Mouse (Mus musculus): ENCODE data around the gene Kif1a. TPM values are rescaled to one million over a fixed set of nuclear protein-coding genes. Genes with fewer than 3 reads are reported as not detected.
A peak's percentile ranks its signal among the peaks of the same experiment; 100 is the strongest.

Kif1a gene
- polyA plus RNA-seq, 1 experiment from 2014 or later, result 182 TPM

DNA sequence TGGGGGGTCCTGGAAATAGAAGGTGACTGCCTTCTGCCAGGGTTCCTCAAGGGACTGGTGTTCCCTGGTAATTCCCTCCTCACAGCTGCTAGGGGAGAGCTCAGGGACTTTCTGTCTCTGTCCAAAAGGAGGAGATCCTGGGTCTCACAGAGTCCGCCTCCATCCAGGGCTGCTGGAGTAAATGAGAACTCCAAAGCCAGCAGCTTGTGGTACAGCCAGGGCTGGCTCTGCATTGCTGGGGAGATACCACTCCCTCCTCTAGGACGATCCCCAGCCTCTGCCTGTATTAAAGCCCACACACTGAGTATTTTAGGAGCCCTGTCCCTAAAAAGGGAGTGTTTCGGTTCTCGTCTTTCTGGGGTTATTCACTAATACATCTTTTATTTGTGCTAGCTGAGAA, 81.1 kb downstream of the Kif1a start:
- no peak overlapping the region for H3K4me2 ChIP-seq (ENCODE audit: low read length)
- H3K4me3 ChIP-seq (ENCODE audit: low read depth, low read length), result no peak overlapping the region
- H3K36me3 ChIP-seq (ENCODE audit: control insufficient read depth, insufficient read depth, low read length), result peaks cover 94% of the 10 kb centered on the region
- 81% methylated on average over 4 of the region's 4 CpGs for WGBS
- H3K27me3 ChIP-seq (replicated peaks; ENCODE audit: control insufficient read depth, insufficient read depth, low read length), result no peaks in the 10 kb centered on the region
- no peak overlapping the region for H3K27ac ChIP-seq (ENCODE audit: low read depth, low read length)
- no peak overlapping the region for H3K9ac ChIP-seq (ENCODE audit: low read length)
- ATAC-seq, result no peak
- no peaks in the 10 kb centered on the region for H3K9me3 ChIP-seq (replicated peaks; ENCODE audit: control insufficient read depth, low read length)
- H3K4me1 ChIP-seq (ENCODE audit: control insufficient read depth, insufficient read depth, low read length), result no peaks in the 10 kb centered on the region
- DNase-seq (ENCODE audit: low spot score), result no peak

DNA sequence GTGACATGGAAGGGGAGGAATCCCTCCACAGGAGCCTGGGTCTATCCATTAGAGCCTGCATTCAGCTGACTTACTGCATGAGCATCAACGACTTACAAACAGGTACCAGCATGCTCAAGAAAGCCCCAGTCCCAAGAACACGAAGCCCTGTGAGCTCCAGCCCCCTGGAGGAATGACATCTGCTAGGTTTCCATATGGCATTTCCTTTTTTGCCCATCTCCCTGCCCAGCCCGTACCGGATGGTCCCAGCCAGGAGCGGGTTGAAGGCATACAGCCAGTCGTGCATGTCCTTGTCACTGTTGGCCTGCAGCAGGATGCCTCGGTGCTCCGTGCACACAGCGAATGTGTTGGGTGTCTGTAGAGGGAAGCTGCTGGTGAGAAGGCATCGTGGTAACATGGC, 83.0 kb downstream of the Kif1a start:
- H3K9ac ChIP-seq (ENCODE audit: low read length), result no peak overlapping the region
- peaks cover 78% of the 10 kb centered on the region for H3K36me3 ChIP-seq (ENCODE audit: control insufficient read depth, insufficient read depth, low read length)
- no peak overlapping the region for H3K4me2 ChIP-seq (ENCODE audit: low read length)
- no peak overlapping the region for H3K4me3 ChIP-seq (ENCODE audit: low read depth, low read length)
- H3K27ac ChIP-seq (ENCODE audit: low read depth, low read length), result no peak overlapping the region
- H3K27me3 ChIP-seq (replicated peaks; ENCODE audit: control insufficient read depth, insufficient read depth, low read length), result no peaks in the 10 kb centered on the region
- DNase-seq (ENCODE audit: low spot score) (no peak), ATAC-seq (no peak)
- 93% methylated on average over 10 of the region's 10 CpGs for WGBS
- no peaks in the 10 kb centered on the region for H3K4me1 ChIP-seq (ENCODE audit: control insufficient read depth, insufficient read depth, low read length)
- no peaks in the 10 kb centered on the region for H3K9me3 ChIP-seq (replicated peaks; ENCODE audit: control insufficient read depth, low read length)

DNA sequence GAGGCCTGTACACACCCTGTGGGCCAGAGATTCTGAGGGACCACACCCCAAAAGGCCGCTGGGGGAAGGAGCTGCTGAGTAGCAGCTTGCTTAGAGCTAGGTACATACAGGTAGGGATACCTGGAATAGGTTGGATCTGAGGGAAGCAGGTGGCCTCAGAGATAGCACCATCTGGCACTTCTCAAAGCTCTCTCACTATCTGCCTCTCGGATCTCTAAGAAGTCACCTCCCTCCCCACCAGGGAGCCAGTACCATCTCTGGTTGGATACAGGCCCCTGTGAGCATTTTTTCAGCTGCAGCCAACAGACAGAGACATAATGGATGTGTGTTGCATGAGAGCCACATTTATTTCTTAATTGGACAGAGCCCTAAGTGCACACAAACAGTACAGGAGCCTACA, 86.6 kb downstream of the Kif1a start:
- Histone ChIP-seq H3K27ac (ENCODE audit: low read depth, low read length) (no peak overlapping the region), H3K36me3 (ENCODE audit: control insufficient read depth, insufficient read depth, low read length) (peaks cover 42% of the 10 kb centered on the region), H3K9me3 (replicated peaks; ENCODE audit: control insufficient read depth, low read length) (no peaks in the 10 kb centered on the region)

DNA sequence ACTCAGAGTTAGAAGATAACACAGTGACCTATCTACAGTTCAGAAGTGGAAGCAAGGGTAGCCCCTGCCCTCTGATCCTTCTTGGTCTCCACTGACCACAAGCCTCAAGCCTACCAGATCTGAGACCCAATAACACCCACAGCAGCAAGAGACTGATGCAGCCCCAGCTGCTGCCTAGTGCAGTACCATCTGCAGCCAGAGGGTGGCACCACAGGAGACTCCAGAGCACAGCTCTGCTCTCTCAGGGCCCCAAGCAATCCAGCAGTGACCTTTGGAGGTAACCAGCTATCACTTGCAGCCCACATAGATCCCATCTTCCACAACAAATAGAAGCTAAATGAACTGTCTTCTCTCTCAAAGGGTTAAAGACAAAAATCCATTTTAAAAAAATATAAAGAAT, 87.3 kb downstream of the Kif1a start:
- Histone ChIP-seq H3K36me3 (ENCODE audit: control insufficient read depth, insufficient read depth, low read length) (peaks cover 36% of the 10 kb centered on the region), H3K9me3 (replicated peaks; ENCODE audit: control insufficient read depth, low read length) (no peaks in the 10 kb centered on the region), H3K4me1 (ENCODE audit: control insufficient read depth, insufficient read depth, low read length) (no peaks in the 10 kb centered on the region), H3K27me3 (replicated peaks; ENCODE audit: control insufficient read depth, insufficient read depth, low read length) (no peaks in the 10 kb centered on the region), H3K4me3 (ENCODE audit: low read depth, low read length) (no peak overlapping the region), H3K4me2 (ENCODE audit: low read length) (no peak overlapping the region), H3K9ac (ENCODE audit: low read length) (no peak overlapping the region), H3K27ac (ENCODE audit: low read depth, low read length) (no peak overlapping the region)
- DNase-seq (ENCODE audit: low spot score) (peak; percentile 66), ATAC-seq (peak; percentile 54)

More for the DNA sequence above, 86.6 kb downstream of the Kif1a start:
- WGBS, result 71% methylated on average over 2 of the region's 2 CpGs
- Histone ChIP-seq H3K9ac (ENCODE audit: low read length) (no peak overlapping the region), H3K4me1 (ENCODE audit: control insufficient read depth, insufficient read depth, low read length) (no peaks in the 10 kb centered on the region), H3K4me3 (ENCODE audit: low read depth, low read length) (no peak overlapping the region), H3K27me3 (replicated peaks; ENCODE audit: control insufficient read depth, insufficient read depth, low read length) (no peaks in the 10 kb centered on the region), H3K4me2 (ENCODE audit: low read length) (no peak overlapping the region)
- ATAC-seq (no peak), DNase-seq (ENCODE audit: low spot score) (no peak)

DNA sequence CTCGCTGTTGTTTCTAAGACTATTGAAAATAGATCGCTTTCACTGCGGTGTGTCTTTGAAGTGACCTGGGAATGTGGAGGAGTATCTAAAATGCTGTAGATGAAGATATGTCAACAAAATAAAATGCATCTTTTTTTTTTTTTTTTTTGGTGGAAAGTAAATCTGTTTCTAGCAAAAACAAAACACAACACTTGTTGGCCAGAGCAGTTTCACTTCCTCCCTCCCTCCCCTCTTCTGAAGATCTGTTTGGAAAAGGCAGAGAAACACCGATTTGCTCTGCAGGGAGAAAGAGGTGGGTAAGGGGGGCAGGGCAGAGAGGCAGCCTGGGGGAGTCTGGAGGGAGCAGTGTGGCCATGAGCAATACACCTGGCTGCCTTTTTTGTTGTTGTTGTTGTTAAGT, 88.4 kb downstream of the Kif1a start:
- WGBS, result 82% methylated on average over 4 of the region's 4 CpGs
- H3K4me2 ChIP-seq (ENCODE audit: low read length), result no peak overlapping the region
- ATAC-seq, result no peak

DNA sequence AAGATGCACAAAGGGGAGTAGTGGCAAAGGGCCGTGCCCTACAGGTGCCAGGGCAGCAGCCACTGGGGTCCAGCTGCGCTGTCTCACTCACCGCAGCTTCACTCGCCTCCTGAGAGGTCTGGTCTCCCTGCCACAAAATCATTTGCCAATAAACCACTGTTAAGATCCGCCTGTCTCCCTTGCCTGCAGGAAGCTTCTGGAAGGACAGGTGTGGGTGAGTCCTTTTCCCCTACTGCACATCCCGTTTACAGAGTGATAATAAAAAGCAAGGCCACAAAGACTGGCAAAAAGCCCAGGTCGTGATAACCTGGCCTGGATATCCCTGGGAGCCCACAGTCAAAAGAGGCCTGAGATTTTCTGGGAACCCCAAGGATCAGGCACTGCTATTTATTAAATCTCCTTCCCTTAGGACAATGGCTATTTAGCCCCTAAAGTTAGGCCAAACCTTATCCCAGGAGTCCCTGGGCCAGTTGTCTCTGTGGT, 89.6 kb downstream of the Kif1a start:
- H3K9me3 ChIP-seq (replicated peaks; ENCODE audit: control insufficient read depth, low read length), result no peaks in the 10 kb centered on the region
- peaks cover 13% of the 10 kb centered on the region for H3K36me3 ChIP-seq (ENCODE audit: control insufficient read depth, insufficient read depth, low read length)
- ATAC-seq, result no peak
- WGBS, result 81% methylated on average over 7 of the region's 7 CpGs
- no peak overlapping the region for H3K27ac ChIP-seq (ENCODE audit: low read depth, low read length)
- no peaks in the 10 kb centered on the region for H3K27me3 ChIP-seq (replicated peaks; ENCODE audit: control insufficient read depth, insufficient read depth, low read length)
- DNase-seq (ENCODE audit: low spot score), result no peak
- H3K9ac ChIP-seq (ENCODE audit: low read length), result no peak overlapping the region
- H3K4me3 ChIP-seq (ENCODE audit: low read depth, low read length), result no peak overlapping the region
- no peak overlapping the region for H3K4me2 ChIP-seq (ENCODE audit: low read length)
- H3K4me1 ChIP-seq (ENCODE audit: control insufficient read depth, insufficient read depth, low read length), result no peaks in the 10 kb centered on the region

More for the DNA sequence above, 88.4 kb downstream of the Kif1a start:
- no peak overlapping the region for H3K27ac ChIP-seq (ENCODE audit: low read depth, low read length)
- DNase-seq (ENCODE audit: low spot score), result no peak
- H3K36me3 ChIP-seq (ENCODE audit: control insufficient read depth, insufficient read depth, low read length), result peaks cover 25% of the 10 kb centered on the region
- H3K9ac ChIP-seq (ENCODE audit: low read length), result no peak overlapping the region
- no peaks in the 10 kb centered on the region for H3K27me3 ChIP-seq (replicated peaks; ENCODE audit: control insufficient read depth, insufficient read depth, low read length)
- H3K4me3 ChIP-seq (ENCODE audit: low read depth, low read length), result no peak overlapping the region
- H3K9me3 ChIP-seq (replicated peaks; ENCODE audit: control insufficient read depth, low read length), result no peaks in the 10 kb centered on the region
- H3K4me1 ChIP-seq (ENCODE audit: control insufficient read depth, insufficient read depth, low read length), result no peaks in the 10 kb centered on the region

DNA sequence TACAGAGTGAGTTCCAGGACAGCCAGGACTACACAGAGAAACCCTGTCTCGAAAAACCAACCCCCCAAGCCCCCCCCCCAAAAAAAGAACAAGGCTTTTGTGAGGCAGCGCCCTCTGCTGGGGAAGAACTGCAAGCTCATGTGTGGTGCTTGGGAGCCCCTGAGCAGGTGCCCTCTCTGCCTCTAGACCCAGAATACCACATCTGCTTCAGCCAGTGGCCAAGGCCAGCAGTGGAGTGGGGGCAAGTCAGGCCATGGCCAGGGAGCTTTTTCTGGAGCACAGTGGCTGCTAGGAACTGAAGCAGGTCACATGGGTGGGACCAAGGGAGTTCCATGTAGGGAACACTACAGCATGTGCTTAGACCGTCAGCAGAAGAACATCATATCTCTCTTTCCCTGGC, 91.0 kb downstream of the Kif1a start:
- H3K27me3 ChIP-seq (replicated peaks; ENCODE audit: control insufficient read depth, insufficient read depth, low read length), result no peaks in the 10 kb centered on the region
- no peak for ATAC-seq

DNA sequence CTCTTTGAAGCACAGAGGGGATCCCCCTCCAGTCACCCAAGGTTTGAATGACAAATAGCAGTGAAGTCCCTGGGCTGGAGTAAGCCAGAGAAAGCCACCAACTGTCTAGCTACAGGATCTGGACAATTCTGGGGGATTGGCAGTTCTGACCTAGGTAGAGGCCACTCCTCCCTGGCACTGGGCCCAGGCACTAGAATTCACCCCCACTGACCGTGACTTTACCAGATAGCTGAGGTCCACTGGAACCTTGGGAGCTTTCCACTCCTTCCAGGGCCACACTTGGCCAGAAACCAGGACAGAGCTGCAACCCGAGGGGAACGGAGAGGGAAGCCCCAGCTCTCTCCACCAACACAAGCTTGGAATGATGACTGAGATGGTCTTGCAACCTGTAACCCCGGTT, 92.6 kb downstream of the Kif1a start:
- H3K27me3 ChIP-seq (replicated peaks; ENCODE audit: control insufficient read depth, insufficient read depth, low read length), result no peaks in the 10 kb centered on the region
- ATAC-seq, result no peak
- H3K4me1 ChIP-seq (ENCODE audit: control insufficient read depth, insufficient read depth, low read length), result no peaks in the 10 kb centered on the region
- no peak overlapping the region for H3K4me2 ChIP-seq (ENCODE audit: low read length)
- H3K9me3 ChIP-seq (replicated peaks; ENCODE audit: control insufficient read depth, low read length), result no peaks in the 10 kb centered on the region
- WGBS, result 71% methylated on average over 4 of the region's 4 CpGs
- H3K4me3 ChIP-seq (ENCODE audit: low read depth, low read length), result no peak overlapping the region
- DNase-seq (ENCODE audit: low spot score), result no peak
- no peak overlapping the region for H3K27ac ChIP-seq (ENCODE audit: low read depth, low read length)
- H3K36me3 ChIP-seq (ENCODE audit: control insufficient read depth, insufficient read depth, low read length), result no peaks in the 10 kb centered on the region
- no peak overlapping the region for H3K9ac ChIP-seq (ENCODE audit: low read length)

More for the DNA sequence above, 91.0 kb downstream of the Kif1a start:
- Histone ChIP-seq H3K36me3 (ENCODE audit: control insufficient read depth, insufficient read depth, low read length) (peaks cover 3% of the 10 kb centered on the region; the same call in 1 of the 2 replicates), H3K4me3 (ENCODE audit: low read depth, low read length) (no peak overlapping the region), H3K9ac (ENCODE audit: low read length) (no peak overlapping the region), H3K9me3 (replicated peaks; ENCODE audit: control insufficient read depth, low read length) (no peaks in the 10 kb centered on the region), H3K4me1 (ENCODE audit: control insufficient read depth, insufficient read depth, low read length) (no peaks in the 10 kb centered on the region), H3K4me2 (ENCODE audit: low read length) (no peak overlapping the region), H3K27ac (ENCODE audit: low read depth, low read length) (no peak overlapping the region)
- WGBS, result 39% methylated on average over 3 of the region's 3 CpGs
- peak; percentile 33 for DNase-seq (ENCODE audit: low spot score)

DNA sequence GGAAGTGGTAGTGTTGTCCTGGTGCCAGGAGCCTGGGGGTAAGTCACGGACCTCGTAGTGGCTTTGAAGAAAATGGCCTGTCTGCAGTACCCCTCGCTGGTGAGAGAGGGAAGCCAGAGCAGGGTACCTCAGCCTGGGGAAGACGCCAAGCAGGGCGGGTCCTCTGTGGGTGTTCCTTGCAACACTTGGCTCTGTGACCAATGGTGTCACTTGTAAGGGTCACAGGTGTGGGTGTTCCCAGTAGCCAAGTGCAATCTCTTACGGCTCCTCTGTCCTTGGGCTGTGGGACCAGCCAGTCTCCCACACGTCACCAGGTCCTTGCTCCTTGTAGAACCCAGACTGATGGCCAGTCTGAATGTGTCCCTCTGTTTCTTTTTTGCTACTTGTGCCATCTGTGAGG, 95.7 kb downstream of the Kif1a start, which contains the start of gene Aqp12:
TSS of gene Aqp12 (plus strand) at position 274 of the 400 bp plus-strand sequence.
- 81% methylated on average over 7 of the region's 7 CpGs for WGBS

More for the DNA sequence above, 95.7 kb downstream of the Kif1a start, which contains the start of gene Aqp12:
- Histone ChIP-seq H3K36me3 (ENCODE audit: control insufficient read depth, insufficient read depth, low read length) (no peaks in the 10 kb centered on the region), H3K4me3 (ENCODE audit: low read depth, low read length) (no peak within 1 kb of the TSS), H3K9ac (ENCODE audit: low read length) (no peak within 1 kb of the TSS), H3K9me3 (replicated peaks; ENCODE audit: control insufficient read depth, low read length) (no peaks in the 10 kb centered on the region), H3K27ac (ENCODE audit: low read depth, low read length) (no peak within 1 kb of the TSS), H3K4me2 (ENCODE audit: low read length) (no peak within 1 kb of the TSS), H3K27me3 (replicated peaks; ENCODE audit: control insufficient read depth, insufficient read depth, low read length) (no peaks in the 10 kb centered on the region), H3K4me1 (ENCODE audit: control insufficient read depth, insufficient read depth, low read length) (no peaks in the 10 kb centered on the region)
- ATAC-seq, result no peak
- DNase-seq (ENCODE audit: low spot score), result no peak
